24 mouse cellular contexts compared by ENCODE assay signal in the genomic region with DNA sequence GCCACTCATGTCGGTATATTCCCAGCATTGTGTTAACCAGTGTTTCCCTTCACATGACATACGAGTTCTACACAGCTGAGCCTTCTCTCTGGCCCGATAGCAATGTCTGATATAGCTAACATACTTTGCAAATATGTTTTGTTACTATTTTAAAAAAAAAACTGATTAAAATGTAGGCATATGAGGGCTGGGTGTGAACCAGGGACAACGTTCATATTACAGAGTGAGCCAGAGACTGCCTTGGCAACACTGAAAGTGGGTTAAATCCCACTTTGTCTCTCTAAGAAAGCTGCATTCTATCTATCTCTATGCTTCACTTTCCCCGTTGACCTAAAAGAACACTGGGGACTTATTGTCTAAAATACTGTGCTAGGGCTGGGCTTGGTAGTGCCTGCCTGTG. TPM values are rescaled to one million over a fixed set of nuclear protein-coding genes. Genes with fewer than 3 reads are reported as not detected.
DNase-seq lines count a peak whose midpoint lies in the region; ATAC-seq and TF ChIP-seq lines count a peak whose summit lies in the region.
"Had no signal": no experiment of that assay in that cellular context is flagged by ENCODE, and none has a peak within 500 bp of the region (broad histone marks: within the 10 kb centered on the region; RNA-seq: fewer than 3 reads in every experiment).

No protein-coding gene starts in this region.

- TF ChIP-seq CTCF in forebrain, postnatal 0 days (IDR thresholded peaks at IDR 0.05; ENCODE audit: low read depth), result no peak

- peak; percentile 40 for ATAC-seq in forebrain, postnatal 0 days
- ATAC-seq in forebrain, embryonic 15.5 days (replicated peaks), result no peak
- ATAC-seq: CD4-positive, CD25-positive, alpha-beta regulatory T cell, adult 4 months; forebrain, embryonic 13.5 days; forebrain, embryonic 16.5 days had no signal

- no peaks in the 10 kb centered on the region for H3K4me1 ChIP-seq in forebrain, postnatal 0 days (ENCODE audit: insufficient read depth)
- H3K4me1 ChIP-seq in forebrain, embryonic 15.5 days, result 0 out of 2 replicates have a peak, but pooled peaks cover 4% of the 10 kb centered on the region

- H3K9me3 ChIP-seq in forebrain, postnatal 0 days (ENCODE audit: low read length), result no peaks in the 10 kb centered on the region
- H3K9me3 ChIP-seq in forebrain, embryonic 15.5 days, result no peaks in the 10 kb centered on the region
- H3K9me3 ChIP-seq: embryonic facial prominence, embryonic 10.5 days; embryonic facial prominence, embryonic 12.5 days; forebrain, embryonic 13.5 days; G1E had no signal

- no peak overlapping the region for H3K27ac ChIP-seq in forebrain, postnatal 0 days (ENCODE audit: low read depth, low read length)
- H3K27ac ChIP-seq in forebrain, embryonic 15.5 days (replicated peaks), result no peak overlapping the region
- H3K27ac ChIP-seq: embryonic facial prominence, embryonic 10.5 days; embryonic facial prominence, embryonic 12.5 days; forebrain, embryonic 13.5 days had no signal

- no peak overlapping the region for H3K4me2 ChIP-seq in forebrain, postnatal 0 days (ENCODE audit: low read depth)
- no peak overlapping the region for H3K4me2 ChIP-seq in forebrain, embryonic 15.5 days (replicated peaks)
- H3K4me2 ChIP-seq: embryonic facial prominence, embryonic 12.5 days; forebrain, embryonic 13.5 days had no signal

- H3K9ac ChIP-seq in forebrain, postnatal 0 days, result no peak overlapping the region
- no peak overlapping the region for H3K9ac ChIP-seq in forebrain, embryonic 15.5 days (replicated peaks)
- H3K9ac ChIP-seq: embryonic facial prominence, embryonic 12.5 days; forebrain, embryonic 13.5 days had no signal

- H3K36me3 ChIP-seq in forebrain, postnatal 0 days (ENCODE audit: insufficient read depth), result peaks cover 12% of the 10 kb centered on the region
- H3K36me3 ChIP-seq in forebrain, embryonic 15.5 days, result 0 out of 2 replicates have a peak, but pooled peaks cover 3% of the 10 kb centered on the region
- H3K36me3 ChIP-seq: embryonic facial prominence, embryonic 10.5 days; embryonic facial prominence, embryonic 12.5 days; G1E had no signal

- H3K27me3 ChIP-seq in forebrain, postnatal 0 days (ENCODE audit: insufficient read depth, low read length), result no peaks in the 10 kb centered on the region
- no peaks in the 10 kb centered on the region for H3K27me3 ChIP-seq in forebrain, embryonic 15.5 days
- H3K27me3 ChIP-seq: CH12.LX; embryonic facial prominence, embryonic 12.5 days; forebrain, embryonic 13.5 days had no signal

- no peak overlapping the region for H3K4me3 ChIP-seq in forebrain, postnatal 0 days (ENCODE audit: low read depth, low read length)
- no peak overlapping the region for H3K4me3 ChIP-seq in forebrain, embryonic 15.5 days
- H3K4me3 ChIP-seq: embryonic facial prominence, embryonic 10.5 days; embryonic facial prominence, embryonic 12.5 days; forebrain, embryonic 13.5 days had no signal

- WGBS in forebrain, postnatal 0 days, result 82% methylated on average over 5 of the region's 5 CpGs
- 90% methylated on average over 5 of the region's 5 CpGs for WGBS in forebrain, embryonic 15.5 days

- no peak for DNase-seq in forebrain, postnatal 0 days
- peak; percentile 16 for DNase-seq in brain, adult 2 months (ENCODE audit: low read depth, low spot score)
- peak; percentile 22 for DNase-seq in telencephalon, adult 2 months (ENCODE audit: low read depth, low spot score)
- no peak for DNase-seq in Muller cell, postnatal 12 days (ENCODE audit: inconsistent ontology term)
- DNase-seq: adrenal gland, adult 2 months; adrenal gland, postnatal 10 days; adrenal gland, postnatal 25 days; B cell, adult 2 months; cerebellum, adult 11-12 months; cerebellum, adult 2 months; cerebellum, adult 9-10 months; cerebellum, postnatal 10 days; cerebellum, postnatal 25 days had no signal

RNA-seq across cellular contexts. Expression of gene Armh2, which starts 11.9 kb away (rescaled TPM):
- total RNA-seq in forebrain, postnatal 0 days (2014; rRNA removed), result 0.86 TPM in 1 of 2 replicates, not detected in the other
- not detected in 2 replicates for polyA plus RNA-seq in forebrain, postnatal 0 days (2015; fragmentation: Nextera tagmentation; extraction: Ambion mirVana)
- polyA plus RNA-seq in forebrain, embryonic 15.5 days (2015; fragmentation: Nextera tagmentation; extraction: Ambion mirVana), result not detected in 2 replicates
- total RNA-seq: adrenal gland, adult 2 months; adrenal gland, postnatal 10 days; adrenal gland, postnatal 25 days; adrenal gland, postnatal 4 days; CH12.LX had no signal
- polyA plus RNA-seq: adrenal gland, adult 2 months; cerebellum, adult 2 months; embryonic facial prominence, embryonic 12.5 days; embryonic facial prominence, embryonic 14.5 days; forebrain, embryonic 11.5 days; forebrain, embryonic 13.5 days; G1E had no signal

RNA-seq across cellular contexts. Expression of gene Gmnn, which starts 32.6 kb away (rescaled TPM):
- total RNA-seq in forebrain, postnatal 0 days (2014; rRNA removed), result 4.4 and 5.5 TPM in 2 replicates
- polyA plus RNA-seq in forebrain, postnatal 0 days (2015; fragmentation: Nextera tagmentation; extraction: Ambion mirVana), result 12.9 and 15.2 TPM in 2 replicates
- polyA plus RNA-seq in forebrain, embryonic 15.5 days (2015; fragmentation: Nextera tagmentation; extraction: Ambion mirVana), result 41.1 and 50.3 TPM in 2 replicates
- polyA plus RNA-seq: adrenal gland, adult 2 months had no signal

Comparison
In these comparisons a context has a peak if more than half of its experiments do, and no peak if none do; other contexts are left out.
1. DNase-seq: peak in brain, adult 2 months (single experiment) and telencephalon, adult 2 months (single experiment); none in forebrain, postnatal 0 days (single experiment) and Muller cell, postnatal 12 days (single experiment).